ENCODE assay signal across 10 mouse cellular contexts in genomic region chr7:63965635-63966418, GRCm38 (mm10). TPM values are rescaled to one million over a fixed set of nuclear protein-coding genes. Genes with fewer than 3 reads are reported as not detected.
A peak's percentile ranks its signal among the peaks of the same experiment; 100 is the strongest.
DNase-seq lines count a peak whose midpoint lies in the region; ATAC-seq and TF ChIP-seq lines count a peak whose summit lies in the region.
"Had no signal": no experiment of that assay in that cellular context is flagged by ENCODE, and none has a peak within 500 bp of the region (broad histone marks: within the 10 kb centered on the region; RNA-seq: fewer than 3 reads in every experiment).

No protein-coding gene starts in this region.

- peak overlapping the region; percentile 75 for H3K27ac ChIP-seq in neural tube, embryonic 13.5 days (replicated peaks)
- peak overlapping the region; percentile 73 for H3K27ac ChIP-seq in embryonic facial prominence, embryonic 15.5 days (replicated peaks)
- peak overlapping the region; percentile 62 for H3K27ac ChIP-seq in hindbrain, embryonic 16.5 days (ENCODE audit: low read depth, low read length)
- H3K27ac ChIP-seq in liver, postnatal 0 days (ENCODE audit: low read depth) = no peak overlapping the region

- H3K9ac ChIP-seq in neural tube, embryonic 13.5 days = no peak overlapping the region
- H3K9ac ChIP-seq in embryonic facial prominence, embryonic 15.5 days = no peak overlapping the region
- no peak overlapping the region for H3K9ac ChIP-seq in hindbrain, embryonic 16.5 days (ENCODE audit: low read depth, low read length)
- no peak overlapping the region for H3K9ac ChIP-seq in liver, postnatal 0 days (replicated peaks)

- no peaks in the 10 kb centered on the region for H3K27me3 ChIP-seq in neural tube, embryonic 13.5 days
- no peaks in the 10 kb centered on the region for H3K27me3 ChIP-seq in embryonic facial prominence, embryonic 15.5 days
- no peaks in the 10 kb centered on the region for H3K27me3 ChIP-seq in hindbrain, embryonic 16.5 days (replicated peaks; ENCODE audit: control insufficient read depth, insufficient read depth, low read length)
- H3K27me3 ChIP-seq in liver, postnatal 0 days (ENCODE audit: insufficient read depth, low read length) = no peaks in the 10 kb centered on the region
- H3K27me3 ChIP-seq: megakaryocyte, embryonic 14.5 days had no signal

- H3K4me1 ChIP-seq in neural tube, embryonic 13.5 days (replicated peaks) = peaks cover 10% of the 10 kb centered on the region
- peaks cover 11% of the 10 kb centered on the region for H3K4me1 ChIP-seq in embryonic facial prominence, embryonic 15.5 days
- no peaks in the 10 kb centered on the region for H3K4me1 ChIP-seq in hindbrain, embryonic 16.5 days (ENCODE audit: control insufficient read depth, insufficient read depth, low read depth, low read length)
- H3K4me1 ChIP-seq in liver, postnatal 0 days (ENCODE audit: insufficient read depth) = peaks cover 15% of the 10 kb centered on the region

- no peak for TF ChIP-seq CTCF in liver, postnatal 0 days (IDR thresholded peaks at IDR 0.05; ENCODE audit: low read depth)

- no peak for DNase-seq in neural tube, embryonic 10.5 days (ENCODE audit: extremely low spot score, low spot score)
- no peak for DNase-seq in spleen, adult 12 weeks (ENCODE audit: low spot score)
- DNase-seq in liver, postnatal 0 days = no peak
- DNase-seq in spleen, postnatal 14 days (ENCODE audit: low spot score in 2 of 2) = no peak

- H3K9me3 ChIP-seq in neural tube, embryonic 13.5 days = no peaks in the 10 kb centered on the region
- no peaks in the 10 kb centered on the region for H3K9me3 ChIP-seq in embryonic facial prominence, embryonic 15.5 days (replicated peaks)
- H3K9me3 ChIP-seq in hindbrain, embryonic 16.5 days (ENCODE audit: control insufficient read depth, low read length) = no peaks in the 10 kb centered on the region
- H3K9me3 ChIP-seq in liver, postnatal 0 days (ENCODE audit: low read length) = no peaks in the 10 kb centered on the region
- H3K9me3 ChIP-seq: megakaryocyte, embryonic 14.5 days had no signal

- H3K4me2 ChIP-seq in neural tube, embryonic 13.5 days = no peak overlapping the region
- H3K4me2 ChIP-seq in embryonic facial prominence, embryonic 15.5 days (replicated peaks) = no peak overlapping the region
- H3K4me2 ChIP-seq in hindbrain, embryonic 16.5 days (ENCODE audit: low read length) = no peak overlapping the region
- H3K4me2 ChIP-seq in liver, postnatal 0 days (ENCODE audit: low read depth, low read length) = no peak overlapping the region

- WGBS in neural tube, embryonic 13.5 days = 79% methylated on average over 5 of the region's 5 CpGs
- WGBS in embryonic facial prominence, embryonic 15.5 days = 53% methylated on average over 5 of the region's 5 CpGs
- WGBS in hindbrain, embryonic 16.5 days = 77% methylated on average over 5 of the region's 5 CpGs
- 52% methylated on average over 5 of the region's 5 CpGs for WGBS in liver, postnatal 0 days (ENCODE audit: insufficient replicate concordance)

- H3K36me3 ChIP-seq in neural tube, embryonic 13.5 days = no peaks in the 10 kb centered on the region
- no peaks in the 10 kb centered on the region for H3K36me3 ChIP-seq in embryonic facial prominence, embryonic 15.5 days
- no peaks in the 10 kb centered on the region for H3K36me3 ChIP-seq in hindbrain, embryonic 16.5 days (ENCODE audit: control insufficient read depth, insufficient read depth, low read length)
- no peaks in the 10 kb centered on the region for H3K36me3 ChIP-seq in liver, postnatal 0 days (replicated peaks; ENCODE audit: insufficient read depth, low read length)

- no peak for ATAC-seq in neural tube, embryonic 13.5 days (ENCODE audit: low read depth)
- ATAC-seq in embryonic facial prominence, embryonic 15.5 days (ENCODE audit: insufficient number of reproducible peaks, low FRiP score, low TSS enrichment, low read depth) = no peak
- ATAC-seq in hindbrain, embryonic 16.5 days = no peak
- peak; percentile 36; the same call in 1 of the 2 replicates for ATAC-seq in monocyte, adult 5-6 weeks (replicated peaks; ENCODE audit: insufficient number of reproducible peaks, low FRiP score, low TSS enrichment, poor library complexity, severe bottlenecking)
- ATAC-seq in liver, postnatal 0 days = no peak

- TF ChIP-seq EP300 in liver, postnatal 0 days (IDR thresholded peaks at IDR 0.05; ENCODE audit: low read depth) = no peak

- H3K4me3 ChIP-seq in neural tube, embryonic 13.5 days = no peak overlapping the region
- H3K4me3 ChIP-seq in embryonic facial prominence, embryonic 15.5 days (replicated peaks) = no peak overlapping the region
- no peak overlapping the region for H3K4me3 ChIP-seq in hindbrain, embryonic 16.5 days (ENCODE audit: low read length)
- H3K4me3 ChIP-seq in liver, postnatal 0 days (ENCODE audit: low read depth, low read length) = no peak overlapping the region

RNA-seq across cellular contexts. Expression of gene Klf13, which starts 27.1 kb away (rescaled TPM):
- polyA plus RNA-seq in neural tube, embryonic 13.5 days (2015; fragmentation: Nextera tagmentation; extraction: Ambion mirVana) = 28.1 and 32.5 TPM in 2 replicates
- 39.2 and 39.9 TPM in 2 replicates for polyA plus RNA-seq in embryonic facial prominence, embryonic 15.5 days (2015; fragmentation: Nextera tagmentation; extraction: Ambion mirVana)
- polyA plus RNA-seq in hindbrain, embryonic 16.5 days (2015; fragmentation: Nextera tagmentation; extraction: Ambion mirVana) = 22.1 and 23.9 TPM in 2 replicates
- 106 to 183 TPM (median 115 TPM) in 3 replicates for total RNA-seq in monocyte, adult 5-6 weeks (2017)
- polyA plus RNA-seq in liver, postnatal 0 days (2015; fragmentation: Nextera tagmentation; extraction: Ambion mirVana) = 25.5 and 25.7 TPM in 2 replicates

RNA-seq across cellular contexts. Expression of gene E030018B13Rik, which starts 49.2 kb away (rescaled TPM):
- polyA plus RNA-seq in neural tube, embryonic 13.5 days (2015; fragmentation: Nextera tagmentation; extraction: Ambion mirVana) = 0.20 TPM in 1 of 2 replicates, not detected in the other
- 0.16 and 0.22 TPM in 2 replicates for polyA plus RNA-seq in embryonic facial prominence, embryonic 15.5 days (2015; fragmentation: Nextera tagmentation; extraction: Ambion mirVana)
- not detected in 2 replicates for polyA plus RNA-seq in hindbrain, embryonic 16.5 days (2015; fragmentation: Nextera tagmentation; extraction: Ambion mirVana)
- total RNA-seq in monocyte, adult 5-6 weeks (2017) = 0.58 TPM in 1 of 3 replicates, not detected in the others
- 0.14 TPM in 1 of 2 replicates, not detected in the other for polyA plus RNA-seq in liver, postnatal 0 days (2015; fragmentation: Nextera tagmentation; extraction: Ambion mirVana)
- total RNA-seq: layer of hippocampus, postnatal 25 days had no signal
